Comparison of ENCODE assay signal across 9 mouse cellular contexts in genomic region chr2:70823434-70823833, GRCm38 (mm10). TPM values are rescaled to one million over a fixed set of nuclear protein-coding genes. Genes with fewer than 3 reads are reported as not detected.
DNase-seq lines count a peak whose midpoint lies in the region; ATAC-seq and TF ChIP-seq lines count a peak whose summit lies in the region.
"Had no signal": no experiment of that assay in that cellular context is flagged by ENCODE, and none has a peak within 500 bp of the region (broad histone marks: within the 10 kb centered on the region; RNA-seq: fewer than 3 reads in every experiment).

No protein-coding gene starts in this region.

- H3K27ac ChIP-seq in kidney, postnatal 0 days = no peak overlapping the region
- no peak overlapping the region for H3K27ac ChIP-seq in embryonic facial prominence, embryonic 13.5 days
- no peak overlapping the region for H3K27ac ChIP-seq in limb, embryonic 10.5 days
- H3K27ac ChIP-seq in neural tube, embryonic 13.5 days (replicated peaks) = no peak overlapping the region

- TF ChIP-seq CTCF in kidney, postnatal 0 days (IDR thresholded peaks at IDR 0.05; ENCODE audit: low read depth) = no peak

- H3K4me2 ChIP-seq in kidney, postnatal 0 days (ENCODE audit: low read length) = peak overlapping the region; percentile 68
- peak overlapping the region; percentile 68 for H3K4me2 ChIP-seq in embryonic facial prominence, embryonic 13.5 days
- peak overlapping the region; percentile 73 for H3K4me2 ChIP-seq in neural tube, embryonic 13.5 days

- DNase-seq in kidney, postnatal 0 days (ENCODE audit: low spot score) = no peak
- DNase-seq in kidney, adult 9 months = no peak
- DNase-seq in limb, embryonic 10.5 days (ENCODE audit: low spot score) = no peak
- DNase-seq in Muller cell, postnatal 12 days (ENCODE audit: inconsistent ontology term) = no peak
- no peak for DNase-seq in kidney, postnatal 25 days
- no peak for DNase-seq in layer of hippocampus, adult 11-12 months (ENCODE audit: low spot score)
- DNase-seq: right cerebral cortex, postnatal 4 days had no signal

- H3K9ac ChIP-seq in kidney, postnatal 0 days (ENCODE audit: low read depth, low read length) = no peak overlapping the region
- H3K9ac ChIP-seq in embryonic facial prominence, embryonic 13.5 days = 0 out of 2 replicates have a peak overlapping the region, but pooled peaks have one; percentile 40
- 0 out of 2 replicates have a peak overlapping the region, but pooled peaks have one; percentile 96 for H3K9ac ChIP-seq in neural tube, embryonic 13.5 days

- H3K4me1 ChIP-seq in kidney, postnatal 0 days (replicated peaks; ENCODE audit: insufficient read depth, low read length) = no peaks in the 10 kb centered on the region
- peaks cover 15% of the 10 kb centered on the region for H3K4me1 ChIP-seq in embryonic facial prominence, embryonic 13.5 days
- peaks cover 15% of the 10 kb centered on the region for H3K4me1 ChIP-seq in limb, embryonic 10.5 days
- peaks cover 26% of the 10 kb centered on the region for H3K4me1 ChIP-seq in neural tube, embryonic 13.5 days (replicated peaks)

- H3K4me3 ChIP-seq in kidney, postnatal 0 days (replicated peaks; ENCODE audit: low read depth, low read length) = no peak overlapping the region
- peak overlapping the region; percentile 89 for H3K4me3 ChIP-seq in embryonic facial prominence, embryonic 13.5 days
- peak overlapping the region; percentile 96 for H3K4me3 ChIP-seq in limb, embryonic 10.5 days
- H3K4me3 ChIP-seq in neural tube, embryonic 13.5 days = peak overlapping the region; percentile 92

- no peak for ATAC-seq in kidney, postnatal 0 days (replicated peaks; ENCODE audit: low FRiP score, low read depth)
- no peak for ATAC-seq in embryonic facial prominence, embryonic 13.5 days (ENCODE audit: insufficient number of reproducible peaks, insufficient read depth, low FRiP score, low TSS enrichment, low read depth)
- ATAC-seq in neural tube, embryonic 13.5 days (ENCODE audit: low read depth) = no peak

- H3K27me3 ChIP-seq in kidney, postnatal 0 days (ENCODE audit: insufficient read depth, low read length) = no peaks in the 10 kb centered on the region
- no peaks in the 10 kb centered on the region for H3K27me3 ChIP-seq in embryonic facial prominence, embryonic 13.5 days
- no peaks in the 10 kb centered on the region for H3K27me3 ChIP-seq in limb, embryonic 10.5 days (ENCODE audit: low read depth, poor library complexity, severe bottlenecking)
- 0 out of 2 replicates have a peak, but pooled peaks cover 3% of the 10 kb centered on the region for H3K27me3 ChIP-seq in neural tube, embryonic 13.5 days

- WGBS in kidney, postnatal 0 days = 33% methylated on average over 5 of the region's 5 CpGs
- WGBS in embryonic facial prominence, embryonic 13.5 days = 41% methylated on average over 5 of the region's 5 CpGs
- 60% methylated on average over 5 of the region's 5 CpGs for WGBS in limb, embryonic 10.5 days
- 58% methylated on average over 5 of the region's 5 CpGs for WGBS in neural tube, embryonic 13.5 days

- H3K9me3 ChIP-seq in kidney, postnatal 0 days (replicated peaks; ENCODE audit: low read length) = no peaks in the 10 kb centered on the region
- H3K9me3 ChIP-seq in embryonic facial prominence, embryonic 13.5 days = no peaks in the 10 kb centered on the region
- no peaks in the 10 kb centered on the region for H3K9me3 ChIP-seq in limb, embryonic 10.5 days (replicated peaks)
- no peaks in the 10 kb centered on the region for H3K9me3 ChIP-seq in neural tube, embryonic 13.5 days

- H3K36me3 ChIP-seq in kidney, postnatal 0 days (ENCODE audit: insufficient read depth, low read length) = no peaks in the 10 kb centered on the region
- H3K36me3 ChIP-seq in embryonic facial prominence, embryonic 13.5 days = no peaks in the 10 kb centered on the region
- no peaks in the 10 kb centered on the region for H3K36me3 ChIP-seq in limb, embryonic 10.5 days
- no peaks in the 10 kb centered on the region for H3K36me3 ChIP-seq in neural tube, embryonic 13.5 days

RNA-seq across cellular contexts. Expression of gene Tlk1, which starts 2.1 kb away (rescaled TPM):
- polyA plus RNA-seq in kidney, postnatal 0 days (2015; fragmentation: Nextera tagmentation; extraction: Ambion mirVana) = 36.5 and 40.8 TPM in 2 replicates
- 33.5 and 33.6 TPM in 2 replicates for polyA plus RNA-seq in embryonic facial prominence, embryonic 13.5 days (2015; fragmentation: Nextera tagmentation; extraction: Ambion mirVana)
- 27.6 and 28.0 TPM in 2 replicates for polyA plus RNA-seq in limb, embryonic 10.5 days (2016; fragmentation: Nextera tagmentation; extraction: Ambion mirVana)
- 23.5 and 23.7 TPM in 2 replicates for polyA plus RNA-seq in neural tube, embryonic 13.5 days (2015; fragmentation: Nextera tagmentation; extraction: Ambion mirVana)
